Mouse (Mus musculus) liver, embryonic 13.5 days (tissue): ENCODE measurements around the gene 1700018G05Rik. TPM values are rescaled to one million over a fixed set of nuclear protein-coding genes. Genes with fewer than 3 reads are reported as not detected.
"Not testable (repeated sequence)": the region's sequence is repeated elsewhere in the genome, so short reads cannot be mapped to it uniquely, and the experiment has no call there.

Experiments used
- ATAC-seq: fragments of 200-750 bp; cut with Nextera tagmentation; 2 replicates; pipeline ENCODE4 v1.8.0; 2017; ENCODE audit warnings: low read depth, mild to moderate bottlenecking, moderate number of reproducible peaks, moderate library complexity
- DNase-seq: peaks from one replicate; pipeline ENCODE4 v3.0.0; 2022
- H3K27ac ChIP-seq: fragments of 300-500 bp; sonication (generic); 2 replicates; pipeline ENCODE4 v1.5.1; 2015; ENCODE audit warnings: moderate library complexity, mild to moderate bottlenecking, inconsistent platforms
- H3K27me3 ChIP-seq: fragments of 300-500 bp; sonication (generic); 2 replicates; pipeline ENCODE4 v1.6.1; 2015; ENCODE audit warnings: mild to moderate bottlenecking, inconsistent platforms
- H3K36me3 ChIP-seq: fragments of 300-500 bp; sonication (generic); 2 replicates; pipeline ENCODE4 v1.6.1; 2015; ENCODE audit warnings: mild to moderate bottlenecking, inconsistent platforms
- H3K4me1 ChIP-seq: fragments of 300-500 bp; sonication (generic); replicated peaks from 2 replicates; pipeline ENCODE4 v1.6.1; 2015; ENCODE audit warnings: inconsistent platforms
- H3K4me2 ChIP-seq: fragments of 300-500 bp; sonication (generic); 2 replicates; pipeline ENCODE4 v1.6.1; 2015; ENCODE audit warnings: inconsistent platforms, mild to moderate bottlenecking, moderate library complexity
- H3K4me3 ChIP-seq: fragments of 300-500 bp; sonication (generic); replicated peaks from 2 replicates; pipeline ENCODE4 v1.5.1; 2015; ENCODE audit warnings: mild to moderate bottlenecking, inconsistent platforms
- H3K9ac ChIP-seq: fragments of 300-500 bp; sonication (generic); 2 replicates; pipeline ENCODE4 v1.6.1; 2015; ENCODE audit warnings: mild to moderate bottlenecking, inconsistent platforms
- H3K9me3 ChIP-seq: fragments of 300-500 bp; sonication (generic); replicated peaks from 2 replicates; pipeline ENCODE4 v1.6.1; 2016; ENCODE audit warnings: inconsistent platforms
- WGBS: fragments of 180-500 bp; shearing (Covaris S2); methylation state at CpG from one replicate; pipeline ENCODE4 v1.1.7; 2015; ENCODE audit not compliant: insufficient replicate concordance; 5-methylcytosine and 5-hydroxymethylcytosine counted together
- polyA plus RNA-seq: library from polyadenylated mRNA; unstranded; fragments of >200 nt; fragmentation: Nextera tagmentation; extraction: Ambion mirVana; gene quantifications from 2 replicates; pipeline ENCODE4 v1.2.1, GENCODE M21; 2015

The 1700018G05Rik gene
- polyA plus RNA-seq, result not detected in 2 replicates

- ATAC-seq, H3K36me3 ChIP-seq, H3K27ac ChIP-seq, H3K4me1 ChIP-seq, H3K27me3 ChIP-seq, H3K9me3 ChIP-seq, DNase-seq, H3K9ac ChIP-seq, H3K4me3 ChIP-seq, H3K4me2 ChIP-seq: not testable (repeated sequence)
- 74% methylated on average over 6 of the region's 6 CpGs for WGBS
Measured at GRCm38 (mm10) chrX:102928072-102928471, at the start of gene 1700018G05Rik. Gene 1700018G05Rik, plus strand, starts transcription at chrX:102928372.

DNA sequence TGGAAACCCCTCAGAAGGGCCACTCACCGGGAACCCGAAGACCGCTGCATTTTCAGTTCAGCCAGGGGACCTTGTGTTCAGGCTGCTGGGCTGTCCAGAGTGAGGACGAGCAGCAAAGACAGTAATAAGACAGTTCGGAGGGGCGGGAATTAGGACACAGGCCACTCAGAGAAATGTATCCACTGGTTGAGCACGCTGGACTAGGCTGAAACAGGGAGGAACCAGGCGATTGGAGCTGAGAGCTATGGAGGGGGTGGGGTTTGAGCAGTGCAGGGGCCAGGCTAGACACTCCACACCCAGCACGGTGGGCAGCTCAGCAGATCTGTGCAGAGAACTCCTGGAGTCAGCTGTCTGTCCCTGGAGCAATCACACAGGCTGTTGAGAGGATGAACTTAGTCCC is 19.6 kb upstream of the 1700018G05Rik start, which contains the start of the genes Dmrtc1a and 1700011M02Rik:
Gene Dmrtc1a, minus strand, starts transcription at position 101 of the 400 bp plus-strand sequence.
Gene 1700011M02Rik, plus strand, starts transcription at position 319 of the 400 bp plus-strand sequence.
- not testable (repeated sequence) for H3K36me3 ChIP-seq, H3K9ac ChIP-seq, H3K9me3 ChIP-seq, H3K27me3 ChIP-seq, ATAC-seq, H3K4me2 ChIP-seq, DNase-seq, H3K27ac ChIP-seq, H3K4me3 ChIP-seq, H3K4me1 ChIP-seq
- WGBS, result 77% methylated on average over 8 of the region's 9 CpGs

- H3K4me2 ChIP-seq, H3K4me1 ChIP-seq, DNase-seq, H3K4me3 ChIP-seq, H3K27me3 ChIP-seq, H3K27ac ChIP-seq, H3K9ac ChIP-seq, ATAC-seq, H3K36me3 ChIP-seq, H3K9me3 ChIP-seq: not testable (repeated sequence)
- WGBS, result 65% methylated on average over 1 of the region's 1 CpGs
Measured at GRCm38 (mm10) chrX:102914823-102915222, 13.3 kb upstream of the 1700018G05Rik start.

DNA sequence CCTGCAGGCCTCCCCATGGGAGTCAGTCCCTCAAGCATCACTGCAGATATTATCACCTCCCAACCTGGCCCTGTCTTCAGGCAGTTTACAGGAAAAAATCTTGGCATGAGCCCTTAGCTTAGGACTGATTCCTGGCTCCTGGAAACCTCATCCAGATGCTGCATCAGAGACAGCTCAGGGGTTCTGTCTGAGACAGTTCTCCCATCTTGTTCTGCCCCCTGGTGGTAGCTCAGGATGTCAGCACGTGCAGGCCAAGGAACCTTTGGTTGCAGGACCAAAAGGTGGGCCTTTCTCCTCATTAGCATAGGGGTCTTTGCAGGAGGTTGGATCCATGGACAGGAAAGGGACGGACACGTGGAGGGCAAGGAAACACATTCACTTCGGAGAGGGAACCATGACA is 1.5 kb upstream of the 1700018G05Rik start:
- ATAC-seq, H3K4me1 ChIP-seq, H3K27ac ChIP-seq, H3K4me2 ChIP-seq, H3K36me3 ChIP-seq, H3K4me3 ChIP-seq, DNase-seq, H3K9me3 ChIP-seq, H3K9ac ChIP-seq, H3K27me3 ChIP-seq: not testable (repeated sequence)
- WGBS, result 8% methylated on average over 4 of the region's 4 CpGs

GRCm38 (mm10) chrX:102932992-102933570 is 4.9 kb downstream of the 1700018G05Rik start:
- H3K4me1 ChIP-seq, result no peaks in the 10 kb centered on the region
- H3K27me3 ChIP-seq, result peaks cover 26% of the 10 kb centered on the region
- no peak for ATAC-seq
- no peaks in the 10 kb centered on the region for H3K9me3 ChIP-seq
- H3K4me2 ChIP-seq, result peak overlapping the region; percentile 60; the same call in 1 of the 2 replicates
- H3K36me3 ChIP-seq, result no peaks in the 10 kb centered on the region
- H3K27ac ChIP-seq, result no peak overlapping the region
- peak overlapping the region; percentile 44; the same call in 1 of the 2 replicates for H3K4me3 ChIP-seq
- 34% methylated on average over 12 of the region's 12 CpGs for WGBS
- no peak overlapping the region for H3K9ac ChIP-seq
- no peak for DNase-seq

GRCm38 (mm10) chrX:102933571-102934394 is 5.6 kb downstream of the 1700018G05Rik start:
- no peaks in the 10 kb centered on the region for H3K36me3 ChIP-seq
- H3K9me3 ChIP-seq, result no peaks in the 10 kb centered on the region
- H3K4me3 ChIP-seq, result peak overlapping the region; percentile 44
- H3K9ac ChIP-seq, result no peak overlapping the region
- ATAC-seq, result no peak
- no peaks in the 10 kb centered on the region for H3K4me1 ChIP-seq
- peak overlapping the region; percentile 60 for H3K4me2 ChIP-seq
- H3K27me3 ChIP-seq, result peaks cover 26% of the 10 kb centered on the region
- DNase-seq, result no peak
- 20% methylated on average over 44 of the region's 68 CpGs for WGBS
- H3K27ac ChIP-seq, result no peak overlapping the region

DNA sequence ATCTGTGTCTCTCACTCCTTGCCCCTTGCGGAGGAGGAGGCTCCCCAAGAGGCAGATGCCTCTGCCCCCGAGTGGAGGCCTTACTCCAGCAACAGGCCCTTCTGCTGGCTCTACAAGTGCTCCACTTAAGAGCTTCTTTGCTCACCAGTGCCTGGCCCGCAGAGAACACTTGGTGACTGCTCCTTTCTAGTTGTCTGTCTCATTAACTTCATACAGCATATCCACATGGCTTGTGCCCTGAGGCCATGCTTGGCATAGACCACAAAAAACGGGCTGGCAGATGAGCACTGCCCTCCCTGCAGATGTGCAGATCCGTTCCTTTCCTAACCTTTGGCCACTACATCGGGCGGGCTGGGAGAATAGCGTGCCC is 6.2 kb downstream of the 1700018G05Rik start:
- DNase-seq, result no peak
- ATAC-seq, result no peak
- H3K9ac ChIP-seq, result no peak overlapping the region
- no peak overlapping the region for H3K4me3 ChIP-seq
- H3K27ac ChIP-seq, result no peak overlapping the region
- H3K4me2 ChIP-seq, result peak overlapping the region; percentile 60
- no peaks in the 10 kb centered on the region for H3K36me3 ChIP-seq
- no peaks in the 10 kb centered on the region for H3K9me3 ChIP-seq
- 57% methylated on average over 8 of the region's 8 CpGs for WGBS
- peaks cover 26% of the 10 kb centered on the region for H3K27me3 ChIP-seq
- H3K4me1 ChIP-seq, result no peaks in the 10 kb centered on the region

DNA sequence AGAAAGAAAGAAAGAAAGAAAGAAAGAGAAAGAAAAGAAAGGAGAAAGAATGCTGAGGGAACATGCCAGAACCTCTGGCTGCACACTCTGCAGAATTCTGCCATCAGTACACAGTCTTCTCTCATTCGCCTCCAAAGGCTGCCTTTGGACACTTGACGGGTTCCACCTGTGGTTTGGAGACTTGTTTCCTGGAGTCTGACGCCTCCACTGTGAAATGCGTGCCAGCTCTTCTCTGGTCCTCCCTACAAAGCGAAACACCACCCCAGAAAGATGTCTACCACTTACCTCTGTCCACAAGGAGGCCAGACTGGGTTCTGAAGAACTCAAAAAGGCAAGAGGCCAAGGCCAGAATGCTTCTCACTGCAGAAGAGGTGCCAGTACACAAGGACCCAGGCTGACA is 8.6 kb downstream of the 1700018G05Rik start:
- H3K27me3 ChIP-seq, result peaks cover 26% of the 10 kb centered on the region
- no peaks in the 10 kb centered on the region for H3K36me3 ChIP-seq
- DNase-seq, result no peak
- H3K4me1 ChIP-seq, result no peaks in the 10 kb centered on the region
- no peak overlapping the region for H3K4me2 ChIP-seq
- no peak for ATAC-seq
- H3K27ac ChIP-seq, result no peak overlapping the region
- no peaks in the 10 kb centered on the region for H3K9me3 ChIP-seq
- no peak overlapping the region for H3K4me3 ChIP-seq
- WGBS, result 42% methylated on average over 5 of the region's 5 CpGs
- H3K9ac ChIP-seq, result no peak overlapping the region

DNA sequence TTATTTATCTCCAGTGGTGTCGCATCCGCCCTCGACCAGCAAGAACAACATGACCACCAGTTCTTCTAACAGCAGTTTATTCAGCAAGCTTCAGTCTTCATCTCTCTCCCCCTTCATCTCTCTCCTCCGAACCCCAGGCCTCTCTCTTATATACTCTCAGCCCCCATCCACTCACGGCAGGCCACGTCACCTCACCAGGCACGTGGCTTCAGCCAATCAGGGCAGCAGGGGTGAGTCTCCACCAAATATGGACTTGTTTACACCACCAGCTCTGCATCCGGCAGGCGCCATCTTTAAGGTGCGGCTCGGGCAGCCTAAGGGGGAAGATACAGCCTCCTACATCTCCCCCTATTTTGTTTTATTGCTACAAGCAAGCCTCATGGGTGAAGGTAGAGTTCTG is 22.0 kb downstream of the 1700018G05Rik start:
- DNase-seq, H3K36me3 ChIP-seq, H3K27ac ChIP-seq, H3K4me2 ChIP-seq, H3K4me1 ChIP-seq, H3K9me3 ChIP-seq, H3K27me3 ChIP-seq, ATAC-seq, H3K9ac ChIP-seq, H3K4me3 ChIP-seq: not testable (repeated sequence)
- WGBS, result 74% methylated on average over 11 of the region's 11 CpGs

DNA sequence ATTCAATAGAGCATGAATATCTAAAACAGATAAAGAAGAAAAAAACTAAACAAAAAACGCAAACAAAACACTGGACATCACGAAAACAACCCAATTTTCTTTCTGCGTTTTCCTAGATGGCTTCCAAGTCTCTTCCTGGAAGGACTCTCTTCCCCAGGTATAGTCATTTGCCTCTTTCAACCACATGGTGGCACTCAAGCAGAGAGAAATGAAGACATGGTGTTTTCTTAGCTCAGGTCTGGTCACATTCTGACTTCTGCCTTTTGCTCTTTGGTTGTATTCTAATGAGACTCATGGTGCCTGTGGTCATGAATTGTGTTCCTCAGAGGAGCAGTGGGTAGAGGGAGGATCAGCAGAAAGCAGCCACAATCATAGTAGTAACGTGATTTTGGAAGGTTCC is 30.7 kb downstream of the 1700018G05Rik start:
- H3K27ac ChIP-seq, result no peak overlapping the region
- H3K4me2 ChIP-seq, result no peak overlapping the region
- no peaks in the 10 kb centered on the region for H3K36me3 ChIP-seq
- 27% methylated on average over 4 of the region's 4 CpGs for WGBS
- no peaks in the 10 kb centered on the region for H3K4me1 ChIP-seq
- no peak overlapping the region for H3K9ac ChIP-seq
- no peaks in the 10 kb centered on the region for H3K27me3 ChIP-seq
- H3K9me3 ChIP-seq, result no peaks in the 10 kb centered on the region
- ATAC-seq (no peak), DNase-seq (no peak)
- no peak overlapping the region for H3K4me3 ChIP-seq

GRCm38 (mm10) chrX:102960581-102960980 is 32.4 kb downstream of the 1700018G05Rik start:
- Histone ChIP-seq H3K4me3 (no peak overlapping the region), H3K27ac (no peak overlapping the region), H3K4me1 (no peaks in the 10 kb centered on the region), H3K27me3 (no peaks in the 10 kb centered on the region), H3K36me3 (no peaks in the 10 kb centered on the region), H3K4me2 (no peak overlapping the region), H3K9me3 (no peaks in the 10 kb centered on the region), H3K9ac (no peak overlapping the region)
- WGBS, result 35% methylated on average over 2 of the region's 2 CpGs
- DNase-seq, result no peak
- no peak for ATAC-seq
